Mouse (Mus musculus) urinary bladder, adult 18-20 months (tissue): ENCODE measurements around the gene 3110082J24Rik.

Experiments used
- DNase-seq, 2 experiments: peaks; one replicate each; pipeline ENCODE4 v3.0.0; 2022; ENCODE audit warnings: low spot score in 2 of 2, mixed read lengths in 2 of 2

3110082J24Rik gene

DNA sequence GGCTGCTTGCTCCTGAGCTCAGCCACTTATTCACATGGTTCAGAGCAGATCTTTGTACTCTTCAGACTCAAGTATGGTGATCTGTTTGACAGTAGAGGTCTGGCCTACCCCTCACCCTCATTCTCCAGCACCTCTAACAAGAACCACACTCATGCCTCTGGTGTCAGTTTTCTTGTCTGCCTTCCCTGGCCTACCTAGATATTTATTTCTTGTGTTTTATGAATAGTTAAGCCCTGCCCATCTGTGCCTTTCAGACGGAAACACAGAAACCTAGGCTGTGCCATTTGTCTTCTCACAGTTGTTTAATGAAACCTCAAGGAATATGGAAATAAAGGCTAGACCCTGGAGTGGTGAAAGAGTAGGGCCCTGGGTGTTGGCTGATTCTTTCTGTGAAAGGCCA lies 12.1 kb upstream of the 3110082J24Rik start:
- DNase-seq = no peak

DNA sequence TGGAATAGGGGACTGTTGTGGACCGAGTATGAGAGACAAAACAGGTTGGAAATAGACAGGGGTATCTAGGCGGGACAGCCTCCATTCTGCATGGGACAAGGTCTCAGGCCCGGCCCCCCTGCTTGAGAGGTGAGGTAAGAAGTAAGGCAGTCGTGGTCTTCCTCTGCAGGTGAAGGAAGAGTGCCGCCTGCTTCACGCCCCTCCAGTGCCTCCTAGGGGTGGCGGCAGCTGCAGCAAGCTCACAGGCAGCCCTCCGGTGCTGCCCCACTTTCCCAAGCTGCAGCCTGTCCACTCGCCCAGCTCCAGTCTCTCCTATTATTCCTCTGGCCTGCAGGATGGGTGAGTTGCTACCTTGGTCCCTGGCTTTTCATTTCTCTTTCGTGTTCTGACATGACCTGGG lies 9.8 kb upstream of the 3110082J24Rik start:
- no peak for DNase-seq

DNA sequence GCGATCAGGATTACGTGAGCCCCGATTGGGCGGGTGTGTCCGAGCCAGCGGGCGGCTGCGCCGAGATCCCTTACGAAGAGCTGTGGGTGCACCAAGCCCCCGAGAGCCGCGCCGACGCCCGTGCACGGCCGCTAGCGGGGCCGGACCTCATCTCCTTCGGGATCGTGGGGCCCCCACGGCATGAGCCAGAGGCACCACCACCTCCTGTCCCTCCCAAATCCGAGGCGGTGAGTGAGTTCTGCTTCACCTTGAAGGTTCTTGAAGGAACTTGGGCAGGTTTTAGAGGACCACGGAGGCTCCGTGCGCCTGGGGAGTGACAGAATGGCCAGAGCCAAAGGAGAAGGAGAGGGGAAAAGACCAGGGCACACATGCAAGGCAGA lies 8.9 kb upstream of the 3110082J24Rik start:
- DNase-seq = no peak

DNA sequence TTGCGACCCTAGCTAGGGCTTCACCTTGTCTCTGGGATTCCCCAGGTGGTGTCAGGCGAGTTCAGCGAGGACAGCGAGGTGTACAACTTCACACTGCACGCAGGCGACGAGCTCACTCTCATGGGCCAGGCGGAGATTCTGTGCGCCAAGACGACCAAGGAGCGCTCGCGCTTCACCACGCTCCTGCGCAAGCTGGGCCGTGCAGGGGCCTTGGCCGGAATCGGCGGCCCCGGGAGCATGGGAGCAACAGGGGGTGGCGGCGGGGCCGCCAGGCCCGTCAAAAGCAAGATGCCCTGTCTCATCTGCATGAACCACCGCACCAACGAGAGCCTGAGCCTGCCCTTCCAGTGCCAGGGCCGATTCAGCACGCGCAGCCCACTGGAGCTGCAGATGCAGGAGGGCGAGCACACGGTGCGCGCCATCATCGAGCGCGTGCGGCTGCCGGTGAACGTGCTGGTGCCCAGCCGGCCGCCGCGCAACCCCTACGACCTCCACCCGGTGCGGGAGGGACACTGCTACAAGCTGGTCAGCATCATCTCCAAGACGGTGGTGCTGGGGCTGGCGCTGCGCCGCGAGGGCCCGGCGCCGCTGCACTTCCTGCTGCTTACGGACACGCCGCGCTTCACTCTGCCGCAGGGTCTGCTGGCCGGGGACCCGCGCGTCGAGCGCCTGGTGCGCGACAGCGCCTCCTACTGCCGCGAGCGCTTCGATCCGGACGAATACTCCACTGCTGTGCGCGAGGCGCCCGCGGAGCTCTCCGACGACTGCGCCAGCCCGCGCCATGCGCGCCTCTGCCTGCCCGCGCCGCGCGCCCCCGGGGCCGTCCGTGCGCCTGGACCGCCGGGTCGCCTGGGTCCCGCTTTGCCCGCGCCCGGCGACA lies 8.2 kb upstream of the 3110082J24Rik start:
- no peak for DNase-seq

DNA sequence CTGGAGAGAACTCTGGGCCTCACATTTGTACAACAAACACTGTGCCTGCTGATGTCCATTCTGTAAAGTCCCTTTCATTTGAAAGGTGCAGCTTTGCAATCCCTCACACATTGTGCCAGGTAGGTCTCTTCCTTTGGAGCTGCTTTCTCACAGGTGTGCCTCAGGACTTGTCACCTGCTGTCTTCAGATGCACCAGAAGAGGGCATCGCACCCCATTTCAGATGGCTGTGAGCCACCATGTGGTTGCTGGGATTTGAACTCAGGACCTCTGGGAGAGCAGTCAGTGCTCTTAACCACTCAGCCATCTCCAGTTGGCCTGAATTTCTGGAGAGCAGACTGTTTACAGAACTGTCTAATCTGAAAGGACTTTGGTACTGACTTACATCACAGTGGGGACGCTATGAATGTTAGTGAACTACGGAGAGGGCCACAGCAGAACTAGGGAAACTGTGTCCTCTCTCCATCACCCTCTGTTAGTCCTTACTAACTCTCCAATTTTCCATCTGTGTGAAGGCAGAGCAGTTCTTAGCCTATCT lies 6.7 kb upstream of the 3110082J24Rik start:
- no peak for DNase-seq

DNA sequence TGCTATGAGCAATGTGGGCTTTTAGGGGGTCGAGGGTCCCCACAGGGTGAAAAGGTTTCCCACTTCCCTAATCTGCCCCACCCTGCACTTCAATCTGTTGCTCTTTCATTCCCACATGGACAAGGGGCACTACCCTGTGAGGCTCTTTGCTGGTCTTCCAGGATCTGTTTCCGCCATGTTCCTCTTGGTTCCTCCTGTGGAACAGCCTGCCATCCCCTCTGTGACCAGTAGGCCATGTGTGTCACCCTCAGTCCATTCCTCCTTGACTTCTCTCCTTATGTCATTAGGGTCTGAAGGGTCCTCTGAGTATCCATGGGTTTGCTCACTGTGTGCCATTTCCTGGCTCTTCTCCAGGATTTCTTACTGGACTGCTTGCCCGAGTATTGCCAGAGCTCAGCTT lies 5.9 kb upstream of the 3110082J24Rik start:
- no peak for DNase-seq

DNA sequence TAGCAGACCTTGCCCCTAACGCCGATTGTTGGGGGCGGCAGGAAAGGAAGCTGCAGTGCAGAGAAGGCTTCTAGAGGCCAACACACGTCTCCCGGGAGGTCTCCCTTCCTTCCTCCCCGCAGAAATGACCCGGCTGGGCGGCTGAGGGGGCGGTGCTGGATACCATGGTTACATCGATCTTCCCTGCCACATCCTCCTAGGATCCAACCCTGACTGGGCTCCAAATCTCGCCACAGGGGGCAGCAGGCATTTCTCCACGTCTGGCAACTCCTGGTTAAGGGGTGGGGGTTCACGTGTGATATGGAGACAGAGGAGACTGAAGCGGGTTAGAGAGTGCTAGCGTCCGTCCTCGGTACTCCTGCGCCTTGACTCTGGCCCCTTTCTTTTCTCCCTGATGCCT lies 5.2 kb upstream of the 3110082J24Rik start:
- no peak for DNase-seq

DNA sequence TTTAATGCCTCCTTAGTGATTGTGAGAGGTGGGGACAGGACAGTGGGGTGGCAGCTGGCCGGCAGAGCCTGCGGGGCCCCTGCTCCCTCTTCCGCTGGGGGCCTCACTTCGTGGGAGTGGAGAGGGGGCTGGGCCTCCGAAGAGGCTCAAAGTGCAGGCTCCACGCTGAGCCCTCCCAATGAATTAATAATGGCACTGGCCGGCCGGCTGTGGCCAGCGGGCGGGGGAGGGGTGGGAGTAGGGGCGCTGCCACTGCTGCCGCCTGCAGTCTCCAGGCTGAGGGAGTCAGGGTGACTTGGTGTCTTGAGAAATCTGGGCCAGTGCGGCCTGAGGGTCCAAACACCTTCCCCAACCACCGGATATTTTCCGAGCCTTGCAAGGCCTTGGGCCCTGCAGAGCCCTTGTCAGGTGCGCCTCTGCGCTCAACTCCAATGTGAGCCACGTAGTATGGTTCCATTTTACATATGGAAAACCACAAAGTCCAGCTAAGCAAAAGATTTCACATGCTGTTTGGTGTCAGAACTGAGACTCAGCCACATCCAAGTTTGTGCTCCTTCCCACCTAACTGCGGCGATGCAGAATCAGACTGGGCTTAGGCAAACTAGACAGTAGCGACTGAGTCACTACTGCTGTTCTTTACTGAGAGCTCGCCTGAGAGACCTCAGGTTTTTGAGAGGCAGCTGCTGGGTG lies 4.6 kb upstream of the 3110082J24Rik start:
- DNase-seq = no peak

DNA sequence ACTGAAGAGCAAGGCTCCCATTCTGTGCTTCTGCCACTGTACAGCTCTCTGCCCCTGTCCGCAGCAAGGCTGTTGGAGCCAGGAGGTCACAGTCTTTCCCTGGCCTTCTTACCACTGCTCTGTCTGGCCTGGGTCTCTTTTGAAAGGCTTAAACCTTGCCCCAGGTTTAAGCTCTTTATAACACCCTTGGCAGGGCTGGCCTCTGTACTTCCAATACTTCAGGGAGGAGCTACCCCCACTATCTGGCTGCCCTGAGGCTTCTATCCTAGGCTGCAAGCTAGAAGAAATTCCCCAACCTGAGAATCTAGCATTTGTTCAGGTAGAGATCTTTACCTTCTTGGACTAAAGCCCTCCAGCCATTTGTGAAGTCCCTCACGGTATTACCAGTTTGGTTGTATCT lies 4.0 kb upstream of the 3110082J24Rik start:
- no peak for DNase-seq

DNA sequence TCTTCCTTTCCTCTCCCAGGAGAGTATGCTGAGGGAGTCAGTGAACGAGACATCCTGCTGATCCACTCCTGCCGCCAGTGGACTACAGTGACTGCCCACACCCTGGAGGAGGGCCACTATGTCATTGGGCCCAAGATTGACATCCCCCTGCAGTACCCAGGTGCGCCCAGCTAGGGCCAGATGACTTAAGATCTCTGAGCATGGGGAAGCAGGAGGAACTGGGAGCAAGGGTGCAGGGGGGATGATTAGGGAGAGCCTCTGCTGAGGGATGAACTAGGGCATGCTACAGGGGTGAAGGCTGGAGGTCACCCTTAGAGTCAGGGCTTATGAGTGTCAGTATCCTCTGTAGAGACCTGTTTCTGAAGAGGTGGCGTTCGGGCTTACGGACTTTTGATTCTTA lies 2.3 kb upstream of the 3110082J24Rik start:
- DNase-seq = no peak

DNA sequence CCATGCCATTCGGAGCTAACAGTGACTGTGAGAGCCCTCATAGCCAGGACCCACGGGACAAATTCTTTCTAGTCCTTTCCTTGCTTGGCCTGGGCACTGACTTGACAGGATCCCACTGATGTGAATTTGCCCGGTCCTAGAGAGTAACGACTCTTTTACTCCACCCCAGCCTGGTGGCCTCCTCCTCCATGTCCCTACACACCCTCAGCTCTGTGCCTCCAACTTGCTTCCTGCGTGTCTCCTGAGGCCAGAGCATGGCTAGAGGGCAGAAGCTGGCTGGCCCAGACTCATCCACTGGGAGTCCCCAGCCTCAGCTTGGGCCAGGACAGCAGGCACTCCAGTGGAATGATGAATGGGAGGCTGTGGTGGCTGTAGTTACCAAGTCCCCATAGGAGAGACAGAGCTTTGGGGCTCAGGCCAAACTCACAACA lies 1.7 kb upstream of the 3110082J24Rik start:
- no peak for DNase-seq

DNA sequence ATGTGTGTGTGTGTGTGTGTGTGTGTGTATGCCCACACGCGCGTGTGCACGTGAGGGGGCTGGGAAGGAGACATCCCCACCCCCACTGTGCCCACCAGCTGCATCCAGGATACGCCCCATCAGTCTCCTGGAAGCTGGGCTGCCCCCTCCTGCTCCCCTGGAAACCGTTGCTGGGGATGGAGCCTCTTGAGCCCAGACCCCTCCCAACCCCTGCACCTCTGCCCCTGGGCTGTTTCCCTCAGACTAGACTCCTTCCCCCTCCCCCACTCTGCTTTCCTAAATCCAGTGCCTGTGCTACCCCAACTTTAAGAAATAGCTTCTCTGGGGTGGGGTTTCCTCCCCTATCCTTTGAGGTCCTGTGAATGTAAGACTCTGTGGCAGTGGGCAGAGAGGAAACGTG lies 1.3 kb upstream of the 3110082J24Rik start:
- DNase-seq = no peak

DNA sequence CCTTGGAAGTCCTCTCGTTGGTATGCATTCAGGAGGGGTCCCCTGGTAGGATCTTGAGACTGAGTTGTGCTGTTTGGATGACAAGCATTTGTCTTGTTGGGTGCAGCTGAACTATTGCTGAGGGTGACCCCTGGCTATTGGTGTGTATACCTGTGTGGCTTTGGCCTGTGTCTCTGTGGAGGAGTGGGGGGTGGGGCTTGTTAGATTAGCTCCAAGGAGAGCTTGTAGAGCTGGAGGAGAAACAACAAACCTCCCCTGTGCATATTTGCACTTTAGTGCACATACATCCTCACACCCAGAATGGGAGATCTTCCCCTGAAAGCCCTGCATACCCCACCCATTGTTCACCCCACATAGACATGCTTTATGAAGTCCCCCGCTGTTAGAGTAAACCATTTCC lies 870 bp upstream of the 3110082J24Rik start:
- DNase-seq = no peak

DNA sequence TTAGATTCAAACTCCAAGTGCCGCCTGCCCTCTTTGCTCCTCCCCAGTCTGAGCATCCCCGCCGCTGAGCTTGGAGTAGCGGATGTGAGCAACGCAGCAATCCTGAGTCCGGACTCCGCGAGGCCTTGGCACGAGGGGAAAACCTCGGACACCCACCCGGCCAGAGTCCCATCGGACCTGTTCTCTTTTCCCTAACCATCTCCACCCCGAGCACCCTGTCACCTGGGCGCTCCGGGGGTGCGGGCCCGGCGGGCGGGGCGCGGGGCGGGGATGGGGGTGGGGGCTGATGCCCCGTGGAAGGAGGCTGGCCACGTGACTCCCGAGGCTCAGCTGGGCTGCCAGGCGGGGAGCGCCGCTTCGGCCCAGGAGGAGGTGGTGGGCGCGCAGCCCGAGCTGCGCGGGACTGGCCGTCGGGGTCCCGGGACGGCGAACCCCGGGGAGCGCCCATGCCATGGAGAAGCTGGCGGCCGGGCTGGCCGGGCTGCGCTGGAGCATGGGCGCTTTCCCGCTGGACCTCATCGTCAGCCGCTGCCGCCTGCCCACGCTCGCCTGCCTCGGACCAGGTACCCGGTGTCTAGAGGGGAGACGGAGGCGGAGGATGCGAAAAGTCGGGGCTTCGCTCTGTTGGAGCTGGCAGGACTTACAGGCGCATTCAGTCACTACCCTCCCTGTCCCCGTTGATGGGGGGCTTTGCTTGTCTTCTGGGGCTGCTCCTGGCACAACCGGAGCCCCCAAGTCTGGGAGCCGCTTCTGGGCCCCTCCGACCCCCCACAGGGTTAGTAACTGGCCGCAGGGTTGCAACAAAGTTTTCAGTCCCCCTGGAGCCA lies 832 bp downstream of the 3110082J24Rik start, which contains the start of gene Garem2:
Gene Garem2 (plus strand): TSS at position 321 of the 827 bp plus-strand sequence.
- no peak for DNase-seq

DNA sequence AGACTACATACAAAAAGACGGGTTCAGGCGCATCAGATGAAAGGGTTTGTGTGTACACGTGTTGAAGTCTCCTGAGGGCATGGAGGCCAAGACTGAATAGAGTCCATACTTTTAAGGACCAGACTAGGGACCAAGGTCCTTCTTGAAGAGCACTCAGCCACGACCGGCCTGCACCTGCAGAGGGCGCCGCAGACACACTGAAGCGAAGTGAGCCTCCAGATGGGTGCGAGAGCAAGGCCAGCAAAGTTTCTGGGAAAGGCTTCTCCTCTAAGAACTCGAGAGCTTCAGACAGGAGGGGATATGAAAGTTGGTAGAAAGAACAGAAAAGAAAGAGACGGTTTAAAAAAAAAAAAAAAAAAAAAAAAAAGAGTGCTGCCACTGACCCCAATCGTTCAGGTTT lies 1.5 kb downstream of the 3110082J24Rik start:
- no peak for DNase-seq

DNA sequence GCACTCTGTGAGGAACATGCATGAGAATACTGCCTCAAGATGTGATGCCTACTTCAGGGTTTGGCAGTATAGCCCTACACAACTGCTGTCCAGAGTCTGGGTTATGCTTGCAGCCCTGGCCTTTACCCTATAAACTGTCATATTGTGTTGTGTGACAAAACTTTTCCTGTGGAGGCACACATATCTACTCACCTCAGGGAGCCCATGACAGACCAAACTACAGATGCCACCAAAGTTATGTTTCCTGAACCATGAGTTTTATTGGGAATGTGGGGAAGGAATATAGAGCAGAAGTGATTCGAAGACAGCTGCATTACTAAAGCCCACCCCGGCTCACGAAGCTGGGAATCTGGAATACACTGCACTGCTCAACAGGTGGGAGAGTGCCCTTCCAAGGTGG lies 2.5 kb downstream of the 3110082J24Rik start:
- no peak for DNase-seq

DNA sequence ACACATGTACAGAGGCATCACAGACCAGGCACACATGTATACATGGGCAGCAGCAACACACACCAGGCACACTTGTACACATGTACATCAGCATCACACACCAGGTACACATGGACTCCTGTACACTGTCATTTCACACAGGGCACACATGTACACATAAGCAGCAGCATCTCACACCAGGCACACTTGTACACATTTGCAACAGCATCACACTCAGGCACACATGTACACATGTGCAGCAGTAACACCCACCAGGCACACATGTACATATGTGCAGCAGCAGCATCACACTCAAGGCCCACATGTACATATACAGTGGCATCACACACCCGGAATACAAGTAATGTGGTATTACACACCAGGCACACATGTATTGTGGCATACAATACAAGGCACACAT lies 7.6 kb downstream of the 3110082J24Rik start:
- no peak for DNase-seq

DNA sequence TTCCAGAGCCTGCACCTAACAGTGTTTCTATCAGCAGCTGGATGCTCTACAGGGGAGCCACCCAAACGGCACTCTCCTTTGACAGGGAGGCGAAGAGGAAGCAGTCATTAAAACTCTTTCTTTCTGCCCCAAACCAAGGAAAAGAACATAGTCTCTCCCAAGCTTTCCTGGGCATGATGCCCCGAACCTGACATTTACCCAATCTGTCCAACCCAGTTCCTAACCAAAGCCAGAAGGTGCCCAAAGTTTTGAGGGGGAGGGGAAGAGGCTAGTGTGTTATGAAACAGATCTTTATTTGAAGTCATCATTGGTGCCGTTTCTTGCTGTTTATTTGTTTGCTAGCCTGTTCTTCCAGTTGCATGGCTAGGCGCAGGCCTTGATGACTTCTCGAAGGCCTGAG lies 10.2 kb downstream of the 3110082J24Rik start:
- no peak for DNase-seq

DNA sequence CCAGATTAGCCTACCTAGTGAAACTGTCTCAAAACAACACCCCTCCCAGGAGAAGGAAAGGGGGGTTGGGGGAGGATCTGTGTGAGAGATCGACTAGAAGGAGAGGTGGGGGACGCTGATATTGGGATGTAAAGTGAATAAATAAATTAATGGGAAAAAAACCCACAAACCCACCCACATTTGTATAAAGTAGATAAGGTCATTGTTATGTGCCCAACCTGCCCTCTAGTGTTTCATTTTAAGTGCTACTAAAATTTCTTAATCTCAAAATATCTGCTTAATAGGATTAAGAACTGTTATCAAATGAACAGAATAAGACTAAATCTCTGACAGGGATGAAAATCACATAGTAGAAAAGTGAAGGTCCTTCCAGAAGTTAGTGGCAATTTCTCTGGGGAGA lies 11.5 kb downstream of the 3110082J24Rik start:
- no peak for DNase-seq

DNA sequence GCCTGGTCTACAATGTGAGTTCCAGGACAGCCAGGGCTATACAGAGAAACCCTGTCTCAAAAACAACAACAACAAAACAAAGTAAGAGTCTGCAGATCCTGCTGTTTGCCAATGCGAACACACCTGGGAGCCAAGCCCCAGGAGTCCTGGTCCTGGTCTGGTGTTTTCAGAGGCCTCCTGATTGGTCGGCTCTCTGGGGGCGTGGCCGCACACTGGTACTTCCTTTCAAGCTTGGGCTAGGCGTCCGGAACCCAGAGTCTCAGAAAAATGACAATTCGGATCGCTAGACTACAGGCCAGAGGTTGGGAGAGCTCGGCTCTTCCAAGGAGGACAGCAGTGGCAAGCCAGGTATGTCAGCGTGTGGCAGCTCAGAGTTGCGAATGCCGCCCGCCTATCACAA lies 13.2 kb downstream of the 3110082J24Rik start:
- DNase-seq = no peak

DNA sequence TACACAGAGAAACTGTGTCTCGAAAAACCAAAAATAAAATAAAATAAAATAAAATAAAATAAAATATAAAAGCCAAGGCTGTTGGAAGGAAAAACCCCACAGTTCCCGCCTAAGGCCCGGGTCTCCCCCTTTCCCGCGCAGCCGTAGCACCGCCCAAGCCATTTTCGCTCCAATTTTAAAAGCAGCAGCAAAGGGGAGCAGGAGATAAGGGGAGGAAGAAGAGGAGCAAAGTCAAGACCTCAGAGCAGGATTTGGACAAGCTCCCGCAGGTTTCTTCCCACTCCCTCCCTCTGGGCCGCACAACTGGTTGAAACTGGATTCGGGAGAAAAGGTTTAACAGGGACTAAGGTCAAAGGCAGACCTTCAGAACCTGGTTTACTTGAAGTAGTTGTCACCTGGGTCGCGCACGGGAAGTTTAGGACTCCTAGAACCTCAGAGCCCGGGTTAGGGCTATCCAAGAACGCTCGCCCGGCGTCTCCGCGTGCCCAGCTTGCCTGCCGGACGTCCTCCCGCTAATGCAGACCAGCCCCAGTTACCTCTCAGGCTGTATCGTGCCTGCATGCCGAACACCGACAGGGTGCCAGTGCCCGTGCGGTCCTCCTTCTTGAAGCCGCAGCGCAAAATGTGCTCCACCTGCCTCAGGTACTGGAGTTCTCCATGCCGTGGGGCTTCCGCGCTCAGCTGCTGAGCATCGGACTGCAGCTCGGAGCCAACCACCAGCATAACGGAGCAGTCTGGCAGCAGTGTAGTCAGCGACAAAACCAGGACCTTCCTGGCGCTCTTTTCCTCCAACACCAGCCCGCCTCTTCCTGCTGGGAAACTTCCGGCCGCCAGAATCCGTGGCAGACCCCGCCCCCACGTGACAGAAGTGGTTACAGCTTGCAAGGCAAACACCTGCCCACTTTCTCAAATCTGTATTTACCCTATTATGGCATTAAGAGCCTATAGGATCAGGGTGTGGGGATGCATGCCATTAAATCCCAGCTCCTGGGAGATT lies 32.8 kb downstream of the 3110082J24Rik start, which contains the start of gene Tyms:
Gene Tyms (minus strand): TSS at position 793 of the 997 bp plus-strand sequence.
- peak; percentile 71 to 73 for DNase-seq
